Mouse (Mus musculus) forebrain, embryonic 13.5 days (tissue): ENCODE results near the gene 2610301B20Rik. TPM values are rescaled to one million over a fixed set of nuclear protein-coding genes. Genes with fewer than 3 reads are reported as not detected.

Experiments
- ATAC-seq: fragments of 200-750 bp; cut with Nextera tagmentation; 2 replicates; pipeline ENCODE4 v1.8.0; 2017
- H3K27ac ChIP-seq: fragments of 300-500 bp; sonication (generic); 2 replicates; pipeline ENCODE4 v1.5.1; 2015; ENCODE audit warnings: inconsistent platforms, mild to moderate bottlenecking, moderate library complexity
- H3K27me3 ChIP-seq: fragments of 300-500 bp; sonication (generic); 2 replicates; pipeline ENCODE4 v1.6.1; 2015; ENCODE audit warnings: mild to moderate bottlenecking, inconsistent platforms
- H3K36me3 ChIP-seq: fragments of 300-500 bp; sonication (generic); 2 replicates; pipeline ENCODE4 v1.6.1; 2015; ENCODE audit warnings: mild to moderate bottlenecking, inconsistent platforms; ENCODE audit not compliant: poor library complexity, severe bottlenecking
- H3K4me1 ChIP-seq: fragments of 300-500 bp; sonication (generic); 2 replicates; pipeline ENCODE4 v1.6.1; 2015; ENCODE audit warnings: inconsistent platforms
- H3K4me2 ChIP-seq: fragments of 300-500 bp; sonication (generic); 2 replicates; pipeline ENCODE4 v1.6.1; 2015; ENCODE audit warnings: inconsistent platforms, mild to moderate bottlenecking, moderate library complexity
- H3K4me3 ChIP-seq: fragments of 300-500 bp; sonication (generic); 2 replicates; pipeline ENCODE4 v1.5.1; 2015; ENCODE audit warnings: mild to moderate bottlenecking, inconsistent platforms
- H3K9ac ChIP-seq: fragments of 300-500 bp; sonication (generic); 2 replicates; pipeline ENCODE4 v1.6.1; 2015; ENCODE audit warnings: mild to moderate bottlenecking, inconsistent platforms
- H3K9me3 ChIP-seq: fragments of 300-500 bp; sonication (generic); replicated peaks from 2 replicates; pipeline ENCODE4 v1.6.1; 2016; ENCODE audit warnings: inconsistent platforms
- WGBS: fragments of 180-500 bp; shearing (Covaris S2); methylation state at CpG from one replicate; pipeline ENCODE4 v1.1.7; 2015; 5-methylcytosine and 5-hydroxymethylcytosine counted together
- polyA plus RNA-seq: library from polyadenylated mRNA; unstranded; fragments of >200 nt; fragmentation: Nextera tagmentation; extraction: Ambion mirVana; gene quantifications from 2 replicates; pipeline ENCODE4 v1.2.1, GENCODE M21; 2015

2610301B20Rik gene
- polyA plus RNA-seq, 1 experiment from 2014 or later, result 40.4 TPM

DNA sequence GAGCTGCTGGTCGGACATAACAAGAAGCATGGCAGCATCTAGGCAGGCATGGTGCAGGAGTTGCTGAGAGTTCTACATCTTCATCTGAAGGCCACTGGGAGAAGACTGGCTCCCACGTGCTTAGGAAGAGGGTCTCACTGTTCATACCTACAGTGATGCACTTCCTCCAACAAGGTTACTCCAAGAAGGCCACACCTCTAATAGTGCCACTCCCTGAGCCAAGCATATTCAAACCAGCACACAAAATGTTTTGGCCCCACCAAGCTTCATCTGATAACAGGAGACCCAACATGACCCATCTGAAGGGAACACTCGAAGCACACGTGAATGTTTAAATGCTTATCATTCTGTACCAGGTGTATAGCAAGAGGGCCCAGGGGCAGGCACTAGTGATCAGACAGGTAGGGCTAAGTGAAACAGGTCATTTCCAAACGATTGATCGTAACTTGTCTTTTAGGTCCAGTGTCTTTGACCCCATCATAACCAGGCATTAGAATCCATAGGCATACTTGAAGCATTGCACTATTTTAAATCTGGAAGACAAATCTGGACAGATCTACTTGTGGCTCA is 37.7 kb downstream of the 2610301B20Rik start:
- no peaks in the 10 kb centered on the region for H3K9me3 ChIP-seq
- no peak overlapping the region for H3K4me3 ChIP-seq
- no peak overlapping the region for H3K27ac ChIP-seq
- peaks cover 6% of the 10 kb centered on the region; the same call in 1 of the 2 replicates for H3K27me3 ChIP-seq
- ATAC-seq, result no peak
- 83% methylated on average over 6 of the region's 6 CpGs for WGBS
- no peaks in the 10 kb centered on the region for H3K36me3 ChIP-seq
- no peak overlapping the region for H3K4me2 ChIP-seq
- H3K9ac ChIP-seq, result no peak overlapping the region
- 0 out of 2 replicates have a peak, but pooled peaks cover 3% of the 10 kb centered on the region for H3K4me1 ChIP-seq

- 21% methylated on average over 7 of the region's 7 CpGs for WGBS
These were observed 38.5 kb downstream of the 2610301B20Rik start for GRCm38 (mm10) chr4:10912611-10913301.

DNA sequence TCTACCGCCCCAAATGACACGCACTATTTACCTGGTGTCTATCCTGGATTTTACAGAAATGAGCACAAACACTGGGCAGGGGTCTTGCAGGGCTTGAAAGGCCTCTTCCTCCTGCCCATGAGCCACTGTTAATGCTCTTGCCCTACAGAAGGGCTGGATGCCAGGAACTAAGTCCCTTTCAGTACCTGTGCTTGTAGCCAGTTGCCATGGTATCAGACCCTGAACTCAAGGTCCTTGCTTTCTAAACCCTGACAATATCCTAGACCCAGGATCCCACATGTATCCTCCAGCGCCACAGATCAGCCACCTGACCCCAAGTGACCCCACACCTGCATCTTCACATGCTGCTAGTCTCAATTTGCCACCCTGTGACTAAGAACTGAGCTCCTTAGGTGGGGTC is 39.1 kb downstream of the 2610301B20Rik start:
- Histone ChIP-seq H3K9ac (no peak overlapping the region), H3K9me3 (no peaks in the 10 kb centered on the region), H3K4me2 (no peak overlapping the region), H3K27me3 (peaks cover 6% of the 10 kb centered on the region; the same call in 1 of the 2 replicates), H3K4me1 (0 out of 2 replicates have a peak, but pooled peaks cover 3% of the 10 kb centered on the region), H3K4me3 (no peak overlapping the region), H3K36me3 (no peaks in the 10 kb centered on the region), H3K27ac (no peak overlapping the region)
- ATAC-seq, result 0 out of 2 replicates have a peak, but pooled peaks have one; percentile 23
- 82% methylated on average over 3 of the region's 3 CpGs for WGBS

More at GRCm38 (mm10) chr4:10912611-10913301, 38.5 kb downstream of the 2610301B20Rik start:
- H3K27ac ChIP-seq, result no peak overlapping the region
- H3K27me3 ChIP-seq, result peaks cover 6% of the 10 kb centered on the region; the same call in 1 of the 2 replicates
- H3K4me2 ChIP-seq, result no peak overlapping the region
- no peaks in the 10 kb centered on the region for H3K36me3 ChIP-seq
- peak; percentile 95 for ATAC-seq
- H3K4me1 ChIP-seq, result 0 out of 2 replicates have a peak, but pooled peaks cover 3% of the 10 kb centered on the region
- no peak overlapping the region for H3K9ac ChIP-seq
- no peaks in the 10 kb centered on the region for H3K9me3 ChIP-seq
- H3K4me3 ChIP-seq, result no peak overlapping the region

DNA sequence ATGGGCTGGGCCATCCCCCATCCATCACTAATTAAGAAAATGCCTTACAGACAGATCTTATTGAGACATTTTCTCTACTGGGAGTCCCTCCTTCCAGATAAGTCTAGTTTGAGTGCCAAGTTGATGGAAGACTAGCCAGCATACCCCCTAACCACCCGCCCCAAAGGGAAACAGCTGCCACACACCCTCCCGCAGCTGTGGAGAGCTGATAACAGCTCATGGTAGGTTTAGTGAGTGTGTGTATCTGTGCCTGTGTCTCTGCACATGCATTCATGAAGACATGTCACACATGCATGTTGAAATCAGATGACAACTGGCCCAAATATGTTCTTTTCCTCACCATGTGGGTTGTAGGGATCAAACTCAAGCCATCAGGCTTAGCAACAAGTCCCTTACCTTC is 40.5 kb downstream of the 2610301B20Rik start:
- WGBS, result 94% methylated on average over 2 of the region's 2 CpGs
- Histone ChIP-seq H3K27ac (no peak overlapping the region), H3K4me3 (no peak overlapping the region), H3K9ac (no peak overlapping the region), H3K27me3 (peaks cover 6% of the 10 kb centered on the region; the same call in 1 of the 2 replicates), H3K4me1 (0 out of 2 replicates have a peak, but pooled peaks cover 3% of the 10 kb centered on the region), H3K36me3 (no peaks in the 10 kb centered on the region), H3K9me3 (no peaks in the 10 kb centered on the region), H3K4me2 (no peak overlapping the region)
- ATAC-seq, result no peak

GRCm38 (mm10) chr4:10915271-10915670 is 41.0 kb downstream of the 2610301B20Rik start:
- Histone ChIP-seq H3K27ac (no peak overlapping the region), H3K9me3 (no peaks in the 10 kb centered on the region), H3K9ac (no peak overlapping the region), H3K36me3 (no peaks in the 10 kb centered on the region), H3K27me3 (peaks cover 6% of the 10 kb centered on the region; the same call in 1 of the 2 replicates), H3K4me3 (no peak overlapping the region), H3K4me2 (no peak overlapping the region), H3K4me1 (0 out of 2 replicates have a peak, but pooled peaks cover 3% of the 10 kb centered on the region)
- WGBS, result 84% methylated on average over 3 of the region's 3 CpGs
- ATAC-seq, result no peak

- Histone ChIP-seq H3K9ac (no peak overlapping the region), H3K9me3 (no peaks in the 10 kb centered on the region), H3K27me3 (no peaks in the 10 kb centered on the region), H3K36me3 (no peaks in the 10 kb centered on the region), H3K4me3 (no peak overlapping the region), H3K27ac (no peak overlapping the region), H3K4me2 (no peak overlapping the region), H3K4me1 (0 out of 2 replicates have a peak, but pooled peaks cover 3% of the 10 kb centered on the region)
- no peak for ATAC-seq
- 96% methylated on average over 8 of the region's 8 CpGs for WGBS
These were observed 44.1 kb downstream of the 2610301B20Rik start for GRCm38 (mm10) chr4:10918402-10918801.

GRCm38 (mm10) chr4:10919097-10919496 is 44.8 kb downstream of the 2610301B20Rik start:
- H3K27me3 ChIP-seq, result no peaks in the 10 kb centered on the region
- H3K4me2 ChIP-seq, result no peak overlapping the region
- 0 out of 2 replicates have a peak, but pooled peaks cover 5% of the 10 kb centered on the region for H3K4me1 ChIP-seq
- H3K4me3 ChIP-seq, result no peak overlapping the region
- no peaks in the 10 kb centered on the region for H3K9me3 ChIP-seq
- 72% methylated on average over 5 of the region's 5 CpGs for WGBS
- no peaks in the 10 kb centered on the region for H3K36me3 ChIP-seq
- no peak overlapping the region for H3K9ac ChIP-seq
- no peak overlapping the region for H3K27ac ChIP-seq
- no peak for ATAC-seq

- 85% methylated on average over 3 of the region's 3 CpGs for WGBS
These were observed 45.2 kb downstream of the 2610301B20Rik start for GRCm38 (mm10) chr4:10919530-10919929.

GRCm38 (mm10) chr4:10919987-10920386 is 45.7 kb downstream of the 2610301B20Rik start:
- no peak for ATAC-seq

More at GRCm38 (mm10) chr4:10919530-10919929, 45.2 kb downstream of the 2610301B20Rik start:
- H3K4me3 ChIP-seq, result no peak overlapping the region
- H3K9ac ChIP-seq, result no peak overlapping the region
- no peak overlapping the region for H3K27ac ChIP-seq
- no peaks in the 10 kb centered on the region for H3K36me3 ChIP-seq
- H3K27me3 ChIP-seq, result no peaks in the 10 kb centered on the region
- H3K9me3 ChIP-seq, result no peaks in the 10 kb centered on the region
- no peak overlapping the region for H3K4me2 ChIP-seq
- H3K4me1 ChIP-seq, result 0 out of 2 replicates have a peak, but pooled peaks cover 5% of the 10 kb centered on the region
- ATAC-seq, result no peak

GRCm38 (mm10) chr4:10920622-10921021 is 46.3 kb downstream of the 2610301B20Rik start:
- Histone ChIP-seq H3K36me3 (no peaks in the 10 kb centered on the region), H3K27ac (no peak overlapping the region), H3K4me1 (0 out of 2 replicates have a peak, but pooled peaks cover 5% of the 10 kb centered on the region), H3K4me3 (no peak overlapping the region), H3K9me3 (no peaks in the 10 kb centered on the region), H3K9ac (no peak overlapping the region), H3K4me2 (no peak overlapping the region), H3K27me3 (no peaks in the 10 kb centered on the region)
- 91% methylated on average over 6 of the region's 6 CpGs for WGBS
- no peak for ATAC-seq

More at GRCm38 (mm10) chr4:10919987-10920386, 45.7 kb downstream of the 2610301B20Rik start:
- Histone ChIP-seq H3K27ac (no peak overlapping the region), H3K4me1 (0 out of 2 replicates have a peak, but pooled peaks cover 5% of the 10 kb centered on the region), H3K36me3 (no peaks in the 10 kb centered on the region), H3K9me3 (no peaks in the 10 kb centered on the region), H3K4me3 (no peak overlapping the region), H3K4me2 (no peak overlapping the region), H3K27me3 (no peaks in the 10 kb centered on the region), H3K9ac (no peak overlapping the region)
- 92% methylated on average over 6 of the region's 6 CpGs for WGBS

DNA sequence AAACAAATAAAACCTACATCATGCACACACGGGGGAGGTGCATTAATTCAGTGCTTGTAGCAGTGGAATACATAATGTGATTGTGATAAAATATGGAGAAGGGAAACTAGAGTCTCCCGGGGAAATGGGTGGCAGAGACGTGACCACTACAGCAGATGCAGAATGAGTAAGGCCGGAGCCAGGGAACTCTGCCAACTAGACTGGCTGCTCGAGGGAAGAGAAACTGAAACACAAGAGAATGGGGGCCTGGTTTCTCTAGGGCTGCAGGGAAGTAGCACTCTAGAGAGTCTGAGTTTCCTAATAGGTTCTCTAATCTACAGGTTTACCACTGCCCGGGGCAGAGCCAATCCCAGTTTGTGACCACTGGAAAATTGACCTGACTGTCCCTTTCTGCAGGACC is 48.9 kb downstream of the 2610301B20Rik start:
- H3K9me3 ChIP-seq, result no peaks in the 10 kb centered on the region
- no peak overlapping the region for H3K27ac ChIP-seq
- no peak overlapping the region for H3K9ac ChIP-seq
- no peaks in the 10 kb centered on the region for H3K27me3 ChIP-seq
- H3K4me3 ChIP-seq, result no peak overlapping the region
- peak; percentile 53; the same call in 1 of the 2 replicates for ATAC-seq
- H3K4me1 ChIP-seq, result 0 out of 2 replicates have a peak, but pooled peaks cover 5% of the 10 kb centered on the region
- 55% methylated on average over 6 of the region's 6 CpGs for WGBS
- no peak overlapping the region for H3K4me2 ChIP-seq
- no peaks in the 10 kb centered on the region for H3K36me3 ChIP-seq

DNA sequence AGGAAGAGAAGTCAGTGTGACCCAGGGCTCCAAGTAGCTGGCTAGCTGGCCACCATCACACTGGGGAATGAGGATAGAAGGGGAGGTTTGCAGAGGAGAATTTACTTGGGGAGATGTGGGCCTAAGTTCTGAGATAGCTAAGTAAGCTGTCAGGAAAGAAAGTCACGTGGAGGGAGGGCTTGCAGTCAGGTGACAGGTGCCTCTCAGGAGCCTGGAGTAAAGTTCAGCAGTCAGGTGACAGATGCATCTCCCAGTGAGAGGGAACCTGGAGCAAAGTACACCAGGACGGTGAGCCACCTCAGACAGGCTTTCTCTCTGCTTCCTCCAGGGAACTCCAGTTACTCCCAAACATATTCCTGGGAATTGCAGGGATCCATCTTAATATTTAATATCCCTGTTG is 49.8 kb downstream of the 2610301B20Rik start:
- Histone ChIP-seq H3K9ac (no peak overlapping the region), H3K4me3 (no peak overlapping the region), H3K36me3 (no peaks in the 10 kb centered on the region), H3K27ac (no peak overlapping the region), H3K9me3 (no peaks in the 10 kb centered on the region), H3K4me2 (no peak overlapping the region), H3K4me1 (0 out of 2 replicates have a peak, but pooled peaks cover 5% of the 10 kb centered on the region), H3K27me3 (no peaks in the 10 kb centered on the region)
- no peak for ATAC-seq
- WGBS, result 68% methylated on average over 2 of the region's 2 CpGs
